In the genomic region with DNA sequence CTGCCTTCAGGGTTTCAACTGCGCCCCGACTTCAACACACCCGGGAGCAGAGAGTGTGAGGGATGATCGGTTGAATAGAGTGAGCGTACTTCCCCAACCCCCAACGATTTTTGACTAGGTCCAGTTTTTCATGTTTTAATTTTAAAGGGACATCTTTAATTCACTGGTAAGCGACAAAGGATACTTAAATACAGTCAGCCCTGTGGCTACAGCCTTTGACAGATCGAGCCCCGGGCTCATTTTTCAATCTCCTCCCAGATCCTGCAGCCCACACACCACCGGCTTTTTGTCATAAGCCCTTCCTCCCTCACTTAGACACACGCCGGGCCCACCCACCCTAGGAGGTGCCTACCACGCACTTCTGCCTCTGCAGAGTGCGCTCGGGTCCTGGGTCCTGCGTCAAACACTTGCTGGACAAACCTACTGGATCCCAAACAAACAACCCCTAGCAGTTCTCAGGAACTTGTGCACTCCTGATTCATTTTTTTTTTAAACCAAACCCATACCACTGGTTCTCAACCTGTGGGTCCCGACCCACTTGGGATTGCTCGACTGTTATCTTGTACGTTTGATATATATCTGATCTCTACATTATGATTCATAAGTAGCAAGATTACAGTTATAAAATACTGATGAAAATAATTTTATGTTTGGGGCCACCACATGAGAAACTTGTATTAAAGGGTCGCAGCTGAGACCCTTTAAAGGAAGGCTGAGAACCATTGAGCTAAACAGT, we compare ENCODE assay signal across 8 mouse cellular contexts. TPM values are rescaled to one million over a fixed set of nuclear protein-coding genes. Genes with fewer than 3 reads are reported as not detected.
A peak's percentile ranks its signal among the peaks of the same experiment; 100 is the strongest.
DNase-seq lines count a peak whose midpoint lies in the region; ATAC-seq and TF ChIP-seq lines count a peak whose summit lies in the region.

No protein-coding gene starts in this region.

- no peak for TF ChIP-seq EP300 in ES-Bruce4 (IDR thresholded peaks at IDR 0.05; ENCODE audit: insufficient read depth, low read depth, low read length)

- TF ChIP-seq CTCF in ES-Bruce4 (IDR thresholded peaks at IDR 0.05; ENCODE audit: low read depth, low read length) = no peak
- TF ChIP-seq CTCF in embryonic fibroblast, embryonic 13.5 days (IDR thresholded peaks at IDR 0.05; ENCODE audit: borderline replicate concordance, insufficient read depth, low read length) = no peak
- TF ChIP-seq CTCF in midbrain, postnatal 0 days (IDR thresholded peaks at IDR 0.05) = no peak

- H3K9me3 ChIP-seq in heart, embryonic 10.5 days = no peaks in the 10 kb centered on the region
- H3K9me3 ChIP-seq in ES-Bruce4 (replicated peaks; ENCODE audit: control insufficient read depth, insufficient read depth, low read length, poor library complexity, severe bottlenecking) = no peaks in the 10 kb centered on the region
- H3K9me3 ChIP-seq in midbrain, postnatal 0 days (ENCODE audit: low read length) = no peaks in the 10 kb centered on the region

- peak overlapping the region; percentile 88 for H3K27ac ChIP-seq in heart, embryonic 10.5 days
- H3K27ac ChIP-seq in ES-Bruce4 (ENCODE audit: insufficient read depth, low read length) = no peak overlapping the region
- no peak overlapping the region for H3K27ac ChIP-seq in embryonic fibroblast, embryonic 13.5 days (ENCODE audit: insufficient read depth, low read length)
- H3K27ac ChIP-seq in midbrain, postnatal 0 days (ENCODE audit: low read depth, low read length) = no peak overlapping the region

- no peak; the same call in 1 of the 2 replicates for ATAC-seq in midbrain, postnatal 0 days (ENCODE audit: low FRiP score)
- no peak for ATAC-seq in monocyte, adult 5-6 weeks (replicated peaks; ENCODE audit: insufficient number of reproducible peaks, low FRiP score, low TSS enrichment, poor library complexity, severe bottlenecking)

- H3K4me2 ChIP-seq in midbrain, postnatal 0 days (ENCODE audit: low read depth, low read length, poor library complexity, severe bottlenecking) = peak overlapping the region; percentile 99

- no peak for TF ChIP-seq POLR2A in ES-Bruce4 (IDR thresholded peaks at IDR 0.05; ENCODE audit: insufficient read depth, low read length)
- TF ChIP-seq POLR2A in embryonic fibroblast, embryonic 13.5 days (IDR thresholded peaks at IDR 0.05; ENCODE audit: low read depth, low read length) = no peak

- H3K9ac ChIP-seq in ES-Bruce4 (ENCODE audit: low read depth, poor library complexity, severe bottlenecking) = peak overlapping the region; percentile 83
- peak overlapping the region; percentile 48 for H3K9ac ChIP-seq in midbrain, postnatal 0 days (replicated peaks; ENCODE audit: low read length, poor library complexity, severe bottlenecking)

- no peak for DNase-seq in heart, embryonic 10.5 days (ENCODE audit: low spot score)
- DNase-seq in heart, adult 9 months (ENCODE audit: low spot score in 2 of 2) = no peak
- DNase-seq in kidney, postnatal 4 days = peak; percentile 31 to 33
- peak; percentile 9 for DNase-seq in midbrain, postnatal 0 days (ENCODE audit: low spot score)
- DNase-seq in thymus, postnatal 4 days = peak; percentile 83

- H3K4me3 ChIP-seq in heart, embryonic 10.5 days = peak overlapping the region; percentile 83
- peak overlapping the region; percentile 66 for H3K4me3 ChIP-seq in ES-Bruce4 (ENCODE audit: low read depth, low read length)
- H3K4me3 ChIP-seq in embryonic fibroblast, embryonic 13.5 days (ENCODE audit: insufficient read depth, low read length) = peak overlapping the region; percentile 64
- peak overlapping the region; percentile 64 for H3K4me3 ChIP-seq in midbrain, postnatal 0 days (ENCODE audit: low read depth, low read length)

- 2% methylated on average over 20 of the region's 20 CpGs for WGBS in heart, embryonic 10.5 days
- 3% methylated on average over 20 of the region's 20 CpGs for WGBS in midbrain, postnatal 0 days

- H3K36me3 ChIP-seq in heart, embryonic 10.5 days = no peaks in the 10 kb centered on the region
- H3K36me3 ChIP-seq in ES-Bruce4 (ENCODE audit: control insufficient read depth, insufficient read depth, low read length, poor library complexity, severe bottlenecking) = no peaks in the 10 kb centered on the region
- no peaks in the 10 kb centered on the region for H3K36me3 ChIP-seq in midbrain, postnatal 0 days (ENCODE audit: insufficient read depth, low read length)

- H3K4me1 ChIP-seq in heart, embryonic 10.5 days = peaks cover 24% of the 10 kb centered on the region
- H3K4me1 ChIP-seq in ES-Bruce4 (ENCODE audit: control insufficient read depth, insufficient read depth, low read length) = no peaks in the 10 kb centered on the region
- no peaks in the 10 kb centered on the region for H3K4me1 ChIP-seq in embryonic fibroblast, embryonic 13.5 days (ENCODE audit: control insufficient read depth, insufficient read depth, low read length)
- peaks cover 4% of the 10 kb centered on the region; the same call in 1 of the 2 replicates for H3K4me1 ChIP-seq in midbrain, postnatal 0 days (ENCODE audit: insufficient read depth, low read length)

- peaks cover 49% of the 10 kb centered on the region for H3K27me3 ChIP-seq in heart, embryonic 10.5 days (ENCODE audit: insufficient read depth, poor library complexity, severe bottlenecking)
- no peaks in the 10 kb centered on the region for H3K27me3 ChIP-seq in ES-Bruce4 (ENCODE audit: control insufficient read depth, insufficient read depth, low read length, poor library complexity, severe bottlenecking)
- H3K27me3 ChIP-seq in midbrain, postnatal 0 days (ENCODE audit: insufficient read depth, low read length) = 0 out of 2 replicates have a peak, but pooled peaks cover 9% of the 10 kb centered on the region

RNA-seq across cellular contexts. Expression of a gene that starts 0.7 kb away (rescaled TPM):
- 1.6 and 3.2 TPM in 2 replicates for polyA plus RNA-seq in heart, embryonic 10.5 days (2016; fragmentation: Nextera tagmentation; extraction: Ambion mirVana)
- 11.3 and 12.7 TPM in 2 replicates for polyA plus RNA-seq in ES-Bruce4 (2011; ENCODE audit: insufficient read depth, insufficient read length, low read depth, missing spikeins)
- 0.44 TPM in 1 of 2 replicates, not detected in the other for polyA plus RNA-seq in embryonic fibroblast, embryonic 13.5 days (2011; ENCODE audit: insufficient read length, low read depth, missing spikeins)
- 1.8 and 3.2 TPM in 2 replicates for total RNA-seq in midbrain, postnatal 0 days (2014; rRNA removed)
- polyA plus RNA-seq in midbrain, postnatal 0 days (2015; fragmentation: Nextera tagmentation; extraction: Ambion mirVana) = 0.75 and 1.0 TPM in 2 replicates
- 9.9 to 15.6 TPM (median 14.3 TPM) in 3 replicates for total RNA-seq in monocyte, adult 5-6 weeks (2017)

Comparison
In these comparisons a context has a peak if more than half of its experiments do, and no peak if none do; other contexts are left out.
1. DNase-seq: peak in kidney, postnatal 4 days (2 of 2), midbrain, postnatal 0 days (single experiment) and thymus, postnatal 4 days (single experiment); none in heart, embryonic 10.5 days (single experiment) and heart, adult 9 months (0 of 2).
2. Peak in every context shown above with its lines, with median percentiles within 50 percentile points of each other: H3K4me3 ChIP-seq.